Mouse (Mus musculus): ENCODE data around the gene Gcnt2. TPM values are rescaled to one million over a fixed set of nuclear protein-coding genes. Genes with fewer than 3 reads are reported as not detected.
"Not testable (repeated sequence)": the region's sequence is repeated elsewhere in the genome, so short reads cannot be mapped to it uniquely, and the experiment has no call there.

Gcnt2 gene
- polyA plus RNA-seq, 1 experiment, result 18.2 TPM

- H3K4me1 ChIP-seq (ENCODE audit: control insufficient read depth, insufficient read depth, low read length), result no peaks in the 10 kb centered on the region; the same call in 1 of the 2 replicates
- 50% methylated on average over 9 of the region's 9 CpGs for WGBS
- H3K4me3 ChIP-seq (replicated peaks; ENCODE audit: control insufficient read depth, low read depth, low read length), result no peak overlapping the region
- no peak for TF ChIP-seq CTCF (IDR thresholded peaks at IDR 0.05; ENCODE audit: control insufficient read depth, insufficient read depth, low read length)
- TF ChIP-seq POLR2A (IDR thresholded peaks at IDR 0.05; ENCODE audit: borderline replicate concordance, control insufficient read depth, low read depth, low read length), result no peak
- H3K27ac ChIP-seq (ENCODE audit: control insufficient read depth, insufficient read depth, low read depth, low read length, poor library complexity), result no peak overlapping the region
Measured at GRCm38 (mm10) chr13:40928192-40928898, 68.8 kb downstream of the Gcnt2 start.

GRCm38 (mm10) chr13:40931871-40932270 lies 72.3 kb downstream of the Gcnt2 start:
- not testable (repeated sequence) for H3K4me3 ChIP-seq (replicated peaks; ENCODE audit: control insufficient read depth, low read depth, low read length); H3K27ac ChIP-seq (ENCODE audit: control insufficient read depth, insufficient read depth, low read depth, low read length, poor library complexity); H3K4me1 ChIP-seq (ENCODE audit: control insufficient read depth, insufficient read depth, low read length)
- WGBS, result no CpG with 5 or more reads among the region's 2 CpGs

- no peak overlapping the region for H3K27ac ChIP-seq (ENCODE audit: control insufficient read depth, insufficient read depth, low read depth, low read length, poor library complexity)
- TF ChIP-seq CTCF (IDR thresholded peaks at IDR 0.05; ENCODE audit: control insufficient read depth, insufficient read depth, low read length) (no peak), POLR2A (IDR thresholded peaks at IDR 0.05; ENCODE audit: borderline replicate concordance, control insufficient read depth, low read depth, low read length) (no peak)
- H3K4me1 ChIP-seq (ENCODE audit: control insufficient read depth, insufficient read depth, low read length), result no peaks in the 10 kb centered on the region; the same call in 1 of the 2 replicates
- no peak overlapping the region for H3K4me3 ChIP-seq (replicated peaks; ENCODE audit: control insufficient read depth, low read depth, low read length)
- 76% methylated on average over 5 of the region's 5 CpGs for WGBS
Measured at GRCm38 (mm10) chr13:40932573-40932972, 73.0 kb downstream of the Gcnt2 start.

- WGBS, result 75% methylated on average over 3 of the region's 3 CpGs
- H3K4me3 ChIP-seq (replicated peaks; ENCODE audit: control insufficient read depth, low read depth, low read length), result no peak overlapping the region
- TF ChIP-seq POLR2A (IDR thresholded peaks at IDR 0.05; ENCODE audit: borderline replicate concordance, control insufficient read depth, low read depth, low read length) (no peak), CTCF (IDR thresholded peaks at IDR 0.05; ENCODE audit: control insufficient read depth, insufficient read depth, low read length) (no peak)
- H3K4me1 ChIP-seq (ENCODE audit: control insufficient read depth, insufficient read depth, low read length), result no peaks in the 10 kb centered on the region; the same call in 1 of the 2 replicates
- no peak overlapping the region for H3K27ac ChIP-seq (ENCODE audit: control insufficient read depth, insufficient read depth, low read depth, low read length, poor library complexity)
Measured at GRCm38 (mm10) chr13:40934341-40934740, 74.8 kb downstream of the Gcnt2 start.

- Histone ChIP-seq H3K4me1 (ENCODE audit: control insufficient read depth, insufficient read depth, low read length) (peaks cover 1% of the 10 kb centered on the region; the same call in 1 of the 2 replicates), H3K4me3 (replicated peaks; ENCODE audit: control insufficient read depth, low read depth, low read length) (no peak overlapping the region), H3K27ac (ENCODE audit: control insufficient read depth, insufficient read depth, low read depth, low read length, poor library complexity) (no peak overlapping the region)
- TF ChIP-seq POLR2A (IDR thresholded peaks at IDR 0.05; ENCODE audit: borderline replicate concordance, control insufficient read depth, low read depth, low read length), result no peak
- TF ChIP-seq CTCF (IDR thresholded peaks at IDR 0.05; ENCODE audit: control insufficient read depth, insufficient read depth, low read length), result no peak
- 84% methylated on average over 5 of the region's 5 CpGs for WGBS
Measured at GRCm38 (mm10) chr13:40937586-40937985, 78.0 kb downstream of the Gcnt2 start.

GRCm38 (mm10) chr13:40938485-40939357 lies 79.2 kb downstream of the Gcnt2 start:
- Histone ChIP-seq H3K27ac (ENCODE audit: control insufficient read depth, insufficient read depth, low read depth, low read length, poor library complexity) (no peak overlapping the region), H3K4me3 (replicated peaks; ENCODE audit: control insufficient read depth, low read depth, low read length) (no peak overlapping the region), H3K4me1 (ENCODE audit: control insufficient read depth, insufficient read depth, low read length) (peaks cover 1% of the 10 kb centered on the region; the same call in 1 of the 2 replicates)
- TF ChIP-seq POLR2A (IDR thresholded peaks at IDR 0.05; ENCODE audit: borderline replicate concordance, control insufficient read depth, low read depth, low read length), result no peak
- TF ChIP-seq CTCF (IDR thresholded peaks at IDR 0.05; ENCODE audit: control insufficient read depth, insufficient read depth, low read length), result no peak
- 74% methylated on average over 11 of the region's 11 CpGs for WGBS

GRCm38 (mm10) chr13:40943066-40943465 lies 83.5 kb downstream of the Gcnt2 start:
- H3K4me3 ChIP-seq (replicated peaks; ENCODE audit: control insufficient read depth, low read depth, low read length), result no peak overlapping the region
- 71% methylated on average over 1 of the region's 1 CpGs for WGBS
- no peak overlapping the region for H3K27ac ChIP-seq (ENCODE audit: control insufficient read depth, insufficient read depth, low read depth, low read length, poor library complexity)
- peaks cover 1% of the 10 kb centered on the region; the same call in 1 of the 2 replicates for H3K4me1 ChIP-seq (ENCODE audit: control insufficient read depth, insufficient read depth, low read length)
- TF ChIP-seq CTCF (IDR thresholded peaks at IDR 0.05; ENCODE audit: control insufficient read depth, insufficient read depth, low read length), result no peak
- no peak for TF ChIP-seq POLR2A (IDR thresholded peaks at IDR 0.05; ENCODE audit: borderline replicate concordance, control insufficient read depth, low read depth, low read length)

- no peak overlapping the region for H3K27ac ChIP-seq (ENCODE audit: control insufficient read depth, insufficient read depth, low read depth, low read length, poor library complexity)
- 5% methylated on average over 5 of the region's 5 CpGs for WGBS
- H3K4me1 ChIP-seq (ENCODE audit: control insufficient read depth, insufficient read depth, low read length), result peaks cover 1% of the 10 kb centered on the region; the same call in 1 of the 2 replicates
- TF ChIP-seq CTCF (IDR thresholded peaks at IDR 0.05; ENCODE audit: control insufficient read depth, insufficient read depth, low read length) (no peak), POLR2A (IDR thresholded peaks at IDR 0.05; ENCODE audit: borderline replicate concordance, control insufficient read depth, low read depth, low read length) (no peak)
- no peak overlapping the region for H3K4me3 ChIP-seq (replicated peaks; ENCODE audit: control insufficient read depth, low read depth, low read length)
Measured at GRCm38 (mm10) chr13:40943936-40944335, 84.4 kb downstream of the Gcnt2 start.

Data from bone marrow, adult 2 months (tissue).